Mouse (Mus musculus) bone marrow macrophage, adult 2 months (primary cell): Measurements from ENCODE around the gene Grik4. TPM values are rescaled to one million over a fixed set of nuclear protein-coding genes. Genes with fewer than 3 reads are reported as not detected.

Experiments used
- H3K27ac ChIP-seq: 2 replicates; pipeline ENCODE4 v1.5.1; 2012; ENCODE audit warnings: low read depth, low read length; ENCODE audit not compliant: insufficient read depth
- H3K4me1 ChIP-seq: 2 replicates; pipeline ENCODE4 v1.6.1; 2012; ENCODE audit warnings: low read length; ENCODE audit not compliant: control insufficient read depth, insufficient read depth
- H3K4me3 ChIP-seq: 2 replicates; pipeline ENCODE4 v1.5.1; 2012; ENCODE audit warnings: mild to moderate bottlenecking, low read length, moderate library complexity; ENCODE audit not compliant: insufficient read depth
- CTCF ChIP-seq: IDR thresholded peaks from 2 replicates; pipeline ENCODE4 v1.5.1; 2012; ENCODE audit warnings: low read depth, mild to moderate bottlenecking, low read length, moderate library complexity
- POLR2A ChIP-seq: IDR thresholded peaks from 2 replicates; pipeline ENCODE4 v1.6.1; 2012; ENCODE audit warnings: mild to moderate bottlenecking, low read depth, low read length, borderline replicate concordance
- polyA plus RNA-seq: library from polyadenylated mRNA; stranded (reverse); fragments of >200 nt; gene quantifications from 2 replicates; pipeline ENCODE4 v1.2.4, GENCODE M21; 2012; ENCODE audit not compliant: missing spikeins, insufficient read depth, insufficient read length

The Grik4 gene
- polyA plus RNA-seq, 1 experiment = 0.12 TPM

DNA sequence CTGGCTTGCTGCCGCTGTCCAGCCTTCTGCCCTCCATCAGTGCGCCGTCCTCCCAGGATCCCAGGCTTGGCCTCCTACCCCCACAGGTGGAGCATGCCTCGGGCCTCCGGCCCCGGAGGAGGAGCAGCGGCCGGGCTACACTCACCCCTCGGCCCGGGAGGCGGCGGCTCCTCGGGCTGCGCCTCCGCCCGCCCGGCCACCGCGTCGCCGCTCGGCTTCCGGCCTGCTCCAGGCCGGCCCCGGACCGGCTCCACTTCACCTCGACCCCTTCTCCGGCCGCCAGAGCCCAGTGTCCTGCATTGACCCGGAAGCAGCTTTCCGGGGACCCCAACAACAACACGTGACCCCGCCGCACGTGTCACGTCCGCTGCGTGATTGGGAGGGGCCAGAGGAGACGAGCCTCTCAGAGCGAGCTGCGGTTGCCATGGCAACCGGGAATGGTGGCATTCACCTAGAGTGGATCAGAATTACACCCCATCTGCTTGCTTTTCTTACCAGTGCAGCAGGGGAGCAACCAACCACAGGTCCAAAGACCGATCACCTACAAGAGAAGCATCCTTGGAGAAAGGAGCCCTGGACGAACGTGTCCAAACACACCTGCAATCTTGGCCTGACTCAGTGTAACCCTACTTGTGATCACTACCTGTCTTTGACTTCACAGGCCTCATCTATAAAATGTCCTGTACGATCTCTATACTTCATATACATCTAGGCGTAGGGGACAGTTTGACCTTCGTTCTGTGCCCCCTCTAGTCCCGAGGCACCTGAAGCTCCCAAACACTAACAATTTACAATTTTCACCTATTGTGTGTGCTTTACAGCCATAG lies 472.2 kb downstream of the Grik4 start:
- TF ChIP-seq POLR2A (no peak), CTCF (no peak)
- Histone ChIP-seq H3K4me1 (peaks cover 25% of the 10 kb centered on the region), H3K27ac (peak overlapping the region; percentile 49), H3K4me3 (peak overlapping the region; percentile 91)

GRCm38 (mm10) chr9:42471214-42471613 lies 473.1 kb downstream of the Grik4 start:
- peak overlapping the region; percentile 49 for H3K27ac ChIP-seq

DNA sequence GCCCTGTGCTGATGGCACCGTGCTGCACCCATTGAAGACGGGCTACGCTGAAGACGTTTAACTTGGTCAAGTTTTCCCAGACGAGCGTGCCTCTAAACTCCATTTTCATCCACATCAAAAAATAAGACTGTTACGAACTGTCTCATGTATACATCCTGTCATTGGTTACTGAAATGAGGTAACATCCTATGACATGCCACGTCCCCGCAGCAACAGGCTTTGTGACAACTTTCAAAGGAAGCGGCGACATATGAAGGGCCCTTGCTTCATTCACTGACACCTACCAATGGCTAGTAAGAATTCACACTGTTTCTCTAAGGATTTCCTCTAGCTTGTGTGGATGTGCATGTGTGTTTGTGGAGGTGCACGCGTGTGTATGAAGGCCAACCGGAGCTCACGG lies 475.0 kb downstream of the Grik4 start:
- TF ChIP-seq POLR2A = no peak
- no peak for TF ChIP-seq CTCF
- Histone ChIP-seq H3K4me3 (no peak overlapping the region), H3K4me1 (peaks cover 37% of the 10 kb centered on the region), H3K27ac (no peak overlapping the region)

More at GRCm38 (mm10) chr9:42471214-42471613, 473.1 kb downstream of the Grik4 start:
- peak overlapping the region; percentile 91 for H3K4me3 ChIP-seq
- peaks cover 28% of the 10 kb centered on the region for H3K4me1 ChIP-seq
- TF ChIP-seq POLR2A (no peak), CTCF (no peak)

- peaks cover 40% of the 10 kb centered on the region for H3K4me1 ChIP-seq
- TF ChIP-seq POLR2A (no peak), CTCF (no peak)
- H3K27ac ChIP-seq = no peak overlapping the region
- H3K4me3 ChIP-seq = no peak overlapping the region
Observed at GRCm38 (mm10) chr9:42468360-42468759, 475.9 kb downstream of the Grik4 start.

Other genes with a start within 250 kb of the Grik4 start
- 6.8 and 8.6 TPM in 2 replicates for gene Arhgef12, start 162.7 kb upstream of the Grik4 start, polyA plus RNA-seq
- not detected in 2 replicates for gene Tmem136, start 172.1 kb upstream of the Grik4 start, polyA plus RNA-seq